Mouse (Mus musculus): ENCODE data around the gene Vti1a. TPM values are rescaled to one million over a fixed set of nuclear protein-coding genes. Genes with fewer than 3 reads are reported as not detected.

Gene Vti1a
- total RNA-seq, 1 experiment from 2014 or later = 62.6 TPM

DNA sequence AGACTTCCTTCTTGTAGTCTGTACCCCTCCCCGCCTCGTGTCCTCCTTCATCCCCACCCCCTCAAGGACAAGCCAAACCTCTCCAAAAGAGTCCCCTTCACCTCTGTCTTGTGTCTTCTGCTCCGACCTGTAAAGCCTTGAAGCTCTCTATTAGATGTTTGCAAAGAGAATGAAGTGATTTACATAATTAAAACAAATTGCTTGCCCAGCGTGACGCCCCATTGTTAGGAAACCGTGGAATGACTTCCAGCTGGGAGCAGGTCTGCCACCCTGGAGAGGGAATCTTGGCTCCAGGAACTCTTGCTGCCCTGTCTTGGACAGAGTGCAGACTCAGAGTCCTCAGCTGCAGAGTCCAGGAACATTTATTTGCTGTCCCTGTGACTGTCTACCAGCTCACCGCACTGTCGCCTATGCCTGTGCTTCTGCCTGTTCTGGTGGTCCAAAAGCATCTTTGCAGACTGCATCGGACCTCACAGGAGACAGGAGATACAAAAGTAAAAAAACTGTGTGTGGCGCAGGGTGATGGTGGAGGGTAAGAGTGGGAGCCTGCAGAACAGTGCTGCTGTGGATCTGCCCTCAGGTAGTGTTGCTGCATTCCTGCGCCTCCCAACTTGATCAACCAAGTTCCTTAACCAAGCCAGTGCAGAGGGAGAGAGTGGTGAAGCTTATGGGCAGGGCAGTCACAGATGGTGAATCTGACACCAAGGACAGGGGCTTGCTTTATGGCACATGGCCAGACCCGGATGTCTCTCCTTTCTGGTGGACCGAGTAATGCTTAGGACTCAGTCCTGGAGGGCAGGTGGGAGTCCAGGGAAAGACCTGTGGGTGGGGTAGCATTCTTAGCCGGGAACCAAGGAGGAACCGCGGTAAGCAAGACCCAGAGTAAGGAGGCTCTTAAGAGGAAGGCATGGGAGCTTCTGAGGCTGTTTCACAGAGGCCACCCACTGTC, 273.1 kb downstream of the Vti1a start:
- ATAC-seq (ENCODE audit: extremely low read depth, insufficient number of reproducible peaks, low FRiP score, poor library complexity, severe bottlenecking) = no peak

- ATAC-seq (ENCODE audit: extremely low read depth, insufficient number of reproducible peaks, low FRiP score, poor library complexity, severe bottlenecking) = no peak
These were observed 277.0 kb downstream of the Vti1a start for GRCm38 (mm10) chr19:55592876-55593691.

DNA sequence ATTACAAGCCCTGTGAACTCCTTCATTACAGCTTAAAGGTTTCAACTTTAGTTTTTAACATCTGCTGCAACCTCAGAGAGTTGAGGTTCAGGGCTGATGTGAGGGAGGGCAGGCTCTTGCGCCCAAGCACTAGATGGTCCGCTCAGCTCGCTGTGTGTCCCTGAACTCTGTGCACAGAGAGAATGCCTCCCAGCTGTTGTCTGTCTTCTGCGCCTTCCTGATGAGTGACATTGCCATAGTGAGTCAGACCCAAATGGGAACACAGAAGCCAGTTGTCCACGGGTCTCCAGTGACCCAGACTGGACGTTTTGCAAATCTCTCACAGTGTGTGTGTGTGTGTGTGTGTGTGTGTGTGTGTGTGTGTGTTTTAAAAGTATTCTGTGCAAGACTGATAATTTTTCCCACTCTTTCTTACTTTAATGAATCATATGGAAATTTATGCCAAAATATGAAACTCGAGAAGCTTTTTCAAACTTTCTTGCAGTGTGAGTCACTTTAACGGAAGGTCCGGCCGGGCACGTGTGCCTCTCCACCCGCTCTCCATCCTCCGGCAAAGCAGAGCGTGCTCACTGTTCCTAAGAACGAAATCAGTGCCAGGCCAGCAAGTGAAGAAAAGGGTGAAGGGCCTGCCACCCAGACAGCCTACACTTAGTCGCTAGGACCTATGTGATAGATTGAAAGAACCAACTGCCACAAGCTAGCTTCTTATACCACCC, 277.8 kb downstream of the Vti1a start:
- ATAC-seq (ENCODE audit: extremely low read depth, insufficient number of reproducible peaks, low FRiP score, poor library complexity, severe bottlenecking) = no peak

DNA sequence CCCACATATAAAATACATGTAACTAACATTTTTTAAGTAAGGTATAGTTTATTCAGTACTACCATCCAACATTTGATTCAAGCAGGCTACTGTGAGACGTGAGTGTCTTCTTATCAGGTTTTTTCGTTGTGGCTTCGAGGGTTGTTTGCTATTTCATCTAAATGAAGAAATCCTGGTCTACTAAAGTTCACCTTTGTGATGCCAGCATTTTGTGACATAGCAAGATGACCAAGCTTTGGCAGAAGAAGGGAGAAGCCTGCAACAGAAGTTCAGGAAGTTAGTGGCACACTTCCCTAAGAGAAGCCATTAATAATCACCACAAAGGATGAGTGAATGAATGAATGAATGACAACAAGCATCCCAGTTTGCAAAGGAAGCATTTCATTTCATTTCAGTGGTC, 278.4 kb downstream of the Vti1a start:
- no peak for ATAC-seq (ENCODE audit: extremely low read depth, insufficient number of reproducible peaks, low FRiP score, poor library complexity, severe bottlenecking)

- no peak for ATAC-seq (ENCODE audit: extremely low read depth, insufficient number of reproducible peaks, low FRiP score, poor library complexity, severe bottlenecking)
These were observed 280.0 kb downstream of the Vti1a start for GRCm38 (mm10) chr19:55595945-55596649.

GRCm38 (mm10) chr19:55596804-55597203, 280.7 kb downstream of the Vti1a start:
- no peak for ATAC-seq (ENCODE audit: extremely low read depth, insufficient number of reproducible peaks, low FRiP score, poor library complexity, severe bottlenecking)

DNA sequence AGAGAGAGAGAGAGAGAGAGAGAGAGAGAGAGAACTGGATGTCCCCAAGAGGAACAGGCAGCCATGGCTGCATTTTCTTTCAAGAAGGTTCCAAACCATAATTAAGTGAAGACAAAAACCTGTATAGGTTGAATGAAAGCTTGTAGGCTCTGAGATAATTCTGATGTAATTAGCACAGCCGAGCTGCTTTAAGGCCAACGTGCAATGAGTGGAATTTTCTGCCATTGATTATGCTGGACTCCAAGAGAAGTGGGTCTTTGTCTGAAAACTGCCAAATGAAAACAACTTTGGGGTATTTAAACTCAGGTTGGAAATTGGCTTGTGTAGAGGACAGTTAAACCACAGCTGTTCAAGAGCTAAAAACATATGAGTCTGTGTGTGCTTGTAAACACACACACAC, 281.2 kb downstream of the Vti1a start:
- no peak for ATAC-seq (ENCODE audit: extremely low read depth, insufficient number of reproducible peaks, low FRiP score, poor library complexity, severe bottlenecking)

- no peak for ATAC-seq (ENCODE audit: extremely low read depth, insufficient number of reproducible peaks, low FRiP score, poor library complexity, severe bottlenecking)
These were observed 281.9 kb downstream of the Vti1a start for GRCm38 (mm10) chr19:55597951-55598350.

DNA sequence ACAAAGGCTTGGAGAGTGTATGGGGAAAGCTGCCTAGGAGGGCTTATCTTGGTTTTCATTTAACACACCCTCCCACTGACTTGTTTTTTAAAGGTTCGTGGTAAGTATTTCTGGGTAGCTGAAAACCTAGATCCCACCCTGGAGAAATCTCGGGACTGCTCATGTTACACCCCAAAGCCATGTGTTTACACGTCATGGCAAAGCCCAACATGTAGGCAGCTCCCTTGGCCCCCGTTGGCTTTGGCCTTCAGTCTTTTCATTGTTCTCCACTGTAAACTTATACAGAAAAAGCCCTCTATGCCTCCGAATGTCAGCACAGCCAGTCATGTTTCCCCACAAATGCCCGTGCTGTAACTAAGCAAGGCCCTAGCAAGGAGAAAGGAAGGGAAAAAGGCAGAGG, 283.0 kb downstream of the Vti1a start:
- no peak for ATAC-seq (ENCODE audit: extremely low read depth, insufficient number of reproducible peaks, low FRiP score, poor library complexity, severe bottlenecking)

DNA sequence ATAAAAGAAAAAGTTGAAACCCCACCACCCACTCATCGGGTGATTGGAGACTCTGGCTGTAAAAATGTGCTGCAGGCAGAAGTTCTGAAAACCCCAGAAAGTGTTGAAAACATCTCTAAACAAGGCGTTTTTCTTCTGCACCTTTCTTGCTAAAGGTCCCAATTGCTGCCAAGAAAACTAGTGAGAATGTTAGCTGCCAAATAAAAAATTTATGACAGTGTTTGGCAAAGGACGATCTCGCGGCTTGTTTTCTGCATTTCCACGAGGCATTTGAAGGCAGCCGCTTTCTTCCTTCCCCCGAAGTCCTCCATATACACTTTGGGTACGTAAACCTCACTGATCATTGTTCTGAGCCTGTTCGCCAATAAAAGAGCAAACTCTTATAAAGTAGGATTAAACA, 291.6 kb downstream of the Vti1a start:
- ATAC-seq (ENCODE audit: extremely low read depth, insufficient number of reproducible peaks, low FRiP score, poor library complexity, severe bottlenecking) = no peak

GRCm38 (mm10) chr19:55608858-55609375, 292.8 kb downstream of the Vti1a start:
- ATAC-seq (ENCODE audit: extremely low read depth, insufficient number of reproducible peaks, low FRiP score, poor library complexity, severe bottlenecking) = no peak

DNA sequence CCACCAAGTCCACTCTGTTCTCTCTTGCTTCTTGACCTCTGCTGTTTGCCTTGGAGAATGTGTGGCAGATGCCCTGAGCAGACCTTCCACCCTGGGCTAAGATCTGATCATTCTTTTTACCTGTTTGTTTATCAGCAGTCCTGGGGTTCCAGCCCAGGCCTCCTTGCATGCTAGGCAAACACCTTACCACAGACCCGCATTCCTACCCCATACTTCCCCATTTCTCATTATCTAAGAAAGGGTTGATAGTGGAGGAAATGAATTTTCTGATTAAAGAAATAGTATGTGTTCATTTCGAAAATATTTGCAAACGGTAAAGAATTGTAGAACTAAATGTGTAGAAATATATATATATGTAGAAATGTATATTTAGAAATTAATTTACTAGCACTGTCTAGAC, 293.7 kb downstream of the Vti1a start:
- no peak for ATAC-seq (ENCODE audit: extremely low read depth, insufficient number of reproducible peaks, low FRiP score, poor library complexity, severe bottlenecking)

DNA sequence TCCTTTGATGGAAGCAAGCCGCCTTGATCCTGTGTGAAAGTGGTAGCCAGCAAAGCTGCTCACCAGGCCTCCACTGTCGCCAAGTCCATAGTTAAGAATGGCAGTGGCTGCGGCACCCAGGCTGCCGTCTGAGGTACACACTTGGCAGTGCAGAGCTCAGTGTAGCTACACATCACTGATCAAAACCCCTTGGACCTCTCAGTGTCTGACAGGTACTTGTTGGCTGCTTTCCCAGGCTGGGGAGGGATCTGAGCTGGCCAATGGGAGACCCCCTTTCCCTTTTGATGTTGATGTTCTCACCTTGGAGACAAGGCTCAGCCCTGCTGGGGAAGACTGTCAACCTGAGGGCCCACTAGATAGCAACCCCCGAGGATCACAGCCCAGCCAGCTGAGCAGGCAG, 299.6 kb downstream of the Vti1a start:
- no peak for ATAC-seq (ENCODE audit: extremely low read depth, insufficient number of reproducible peaks, low FRiP score, poor library complexity, severe bottlenecking)

GRCm38 (mm10) chr19:55616276-55616675, 300.2 kb downstream of the Vti1a start:
- no peak for ATAC-seq (ENCODE audit: extremely low read depth, insufficient number of reproducible peaks, low FRiP score, poor library complexity, severe bottlenecking)

DNA sequence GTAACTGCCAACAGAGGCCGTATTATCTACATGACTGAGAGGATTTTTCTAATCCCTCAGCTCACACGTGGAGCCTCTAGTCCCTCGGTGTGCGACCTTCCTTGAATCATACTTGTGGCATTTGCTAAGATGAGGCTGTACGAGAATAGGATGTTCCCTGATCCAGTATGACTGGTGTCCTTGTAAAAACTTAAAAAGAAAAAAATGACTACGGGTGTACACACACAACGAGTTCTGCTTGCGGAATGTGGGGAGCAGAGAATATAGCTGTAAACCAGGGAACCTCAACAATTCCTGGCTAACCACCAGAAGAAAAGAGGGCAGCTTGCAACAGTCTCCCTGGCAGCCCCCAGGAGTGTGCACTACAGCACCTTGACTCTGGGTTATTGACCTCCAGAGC, 300.8 kb downstream of the Vti1a start:
- no peak for ATAC-seq (ENCODE audit: extremely low read depth, insufficient number of reproducible peaks, low FRiP score, poor library complexity, severe bottlenecking)

DNA sequence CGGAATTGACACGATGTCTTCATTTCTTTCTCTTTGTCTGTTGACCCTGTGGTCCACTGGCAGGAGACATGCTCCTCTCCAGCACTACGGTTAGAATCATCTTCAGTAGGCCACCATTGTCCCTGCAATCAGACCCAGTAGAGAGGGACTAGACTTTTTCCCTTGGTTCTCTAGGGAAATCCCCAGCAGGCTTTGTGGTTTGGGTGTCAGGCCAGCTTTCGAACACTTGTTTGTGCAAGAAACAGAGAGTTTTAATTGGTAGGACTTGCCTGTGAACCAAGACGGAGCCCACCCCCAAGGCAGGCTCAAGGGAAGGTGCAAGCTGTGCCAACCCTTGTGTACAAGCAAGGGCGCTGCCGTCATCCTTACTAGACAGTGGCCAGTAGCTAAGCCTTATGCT, 302.5 kb downstream of the Vti1a start:
- ATAC-seq (ENCODE audit: extremely low read depth, insufficient number of reproducible peaks, low FRiP score, poor library complexity, severe bottlenecking) = no peak

DNA sequence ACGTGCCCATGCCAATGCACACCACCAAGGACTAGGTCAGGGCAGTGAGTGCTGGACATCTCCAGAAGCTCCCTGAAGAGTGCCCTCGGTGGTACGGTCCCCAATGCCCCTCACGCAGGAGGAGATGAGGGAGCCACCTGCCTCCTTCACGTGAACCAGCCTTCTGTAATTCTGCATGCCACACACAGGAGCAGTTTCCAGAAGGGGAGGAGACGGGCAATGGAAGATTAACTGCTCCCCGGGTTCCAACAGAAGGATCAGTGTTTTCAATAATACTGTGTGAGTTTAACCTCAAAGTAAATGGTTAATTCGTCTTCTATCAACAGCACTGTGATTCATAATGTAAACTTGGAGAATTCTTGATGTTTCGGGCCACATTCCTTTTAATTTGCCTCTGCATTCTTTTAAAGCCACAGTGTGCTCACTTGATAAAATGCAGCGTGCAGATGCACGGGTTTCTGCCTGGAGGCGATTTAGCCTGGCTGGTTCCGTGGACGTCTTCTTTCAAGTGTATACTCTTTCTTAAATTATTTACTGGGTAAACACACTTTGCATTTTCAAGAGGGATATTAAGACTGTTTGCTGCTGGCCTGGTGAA, 304.4 kb downstream of the Vti1a start:
- ATAC-seq (ENCODE audit: extremely low read depth, insufficient number of reproducible peaks, low FRiP score, poor library complexity, severe bottlenecking) = no peak

DNA sequence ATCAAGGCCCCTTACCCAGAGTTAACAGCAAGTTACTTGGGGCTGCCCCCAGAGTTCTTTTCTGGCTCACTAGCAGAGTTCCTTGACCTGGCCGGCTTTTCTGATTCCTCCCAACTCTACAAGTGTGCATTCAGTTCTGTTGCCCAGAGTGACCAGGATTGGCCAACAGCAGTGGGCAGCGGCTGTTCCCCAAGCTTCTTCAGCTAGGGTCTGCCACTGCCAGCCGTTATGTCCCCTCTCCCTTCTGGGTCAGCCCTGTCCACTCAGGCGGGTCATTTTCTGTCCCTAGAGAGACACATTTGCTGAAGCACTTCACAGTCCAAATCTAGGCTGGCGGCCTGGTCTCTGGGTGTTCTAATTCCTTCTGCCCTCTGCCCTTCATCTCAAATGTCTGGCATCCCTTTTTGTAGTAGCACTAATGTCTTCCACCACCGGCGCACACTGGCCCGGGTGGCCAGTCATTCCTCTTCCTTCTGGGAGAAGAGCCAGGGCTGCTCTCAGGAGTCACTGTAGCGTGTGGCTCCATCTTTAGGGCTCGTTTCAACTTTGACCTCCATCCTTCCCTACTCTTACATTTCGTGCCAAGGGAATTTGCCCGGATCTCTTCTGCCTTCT, 305.0 kb downstream of the Vti1a start:
- no peak for ATAC-seq (ENCODE audit: extremely low read depth, insufficient number of reproducible peaks, low FRiP score, poor library complexity, severe bottlenecking)
